Mouse (Mus musculus): ENCODE data around the gene Klc2. TPM values are rescaled to one million over a fixed set of nuclear protein-coding genes. Genes with fewer than 3 reads are reported as not detected.
A peak's percentile ranks its signal among the peaks of the same experiment; 100 is the strongest.
"Not testable (repeated sequence)": the region's sequence is repeated elsewhere in the genome, so short reads cannot be mapped to it uniquely, and the experiment has no call there.

Gene Klc2
- polyA plus RNA-seq (2016; fragmentation: Nextera tagmentation; extraction: Ambion mirVana) = 23.7 and 27.0 TPM in 2 replicates

- DNase-seq (ENCODE audit: low spot score) = no peak
- Histone ChIP-seq H3K4me3 (peak within 1 kb of the TSS; percentile 84), H3K27ac (peak within 1 kb of the TSS; percentile 89), H3K36me3 (peaks cover 11% of the 10 kb centered on the region), H3K9me3 (no peaks in the 10 kb centered on the region), H3K27me3 (ENCODE audit: insufficient read depth, poor library complexity, severe bottlenecking) (peaks cover 10% of the 10 kb centered on the region; the same call in 1 of the 2 replicates), H3K4me1 (peaks cover 22% of the 10 kb centered on the region)
- 1% methylated on average over 18 of the region's 18 CpGs for WGBS
Observed at GRCm38 (mm10) chr19:5118384-5118698, at the start of gene Klc2. Gene Klc2 (minus strand): TSS chr19:5118560.

GRCm38 (mm10) chr19:5167477-5167876, 49.1 kb upstream of the Klc2 start:
- H3K27ac ChIP-seq = no peak overlapping the region
- peaks cover 16% of the 10 kb centered on the region; the same call in 1 of the 2 replicates for H3K36me3 ChIP-seq
- no peak overlapping the region for H3K4me3 ChIP-seq
- no peak for DNase-seq (ENCODE audit: low spot score)
- H3K27me3 ChIP-seq (ENCODE audit: insufficient read depth, poor library complexity, severe bottlenecking) = no peaks in the 10 kb centered on the region
- 77% methylated on average over 4 of the region's 4 CpGs for WGBS
- H3K4me1 ChIP-seq = 0 out of 2 replicates have a peak, but pooled peaks cover 4% of the 10 kb centered on the region
- H3K9me3 ChIP-seq = no peaks in the 10 kb centered on the region

- no peak overlapping the region for H3K4me3 ChIP-seq
- WGBS = 57% methylated on average over 2 of the region's 2 CpGs
- H3K4me1 ChIP-seq = no peaks in the 10 kb centered on the region
- H3K9me3 ChIP-seq = no peaks in the 10 kb centered on the region
- no peaks in the 10 kb centered on the region for H3K27me3 ChIP-seq (ENCODE audit: insufficient read depth, poor library complexity, severe bottlenecking)
- H3K36me3 ChIP-seq = peaks cover 26% of the 10 kb centered on the region; the same call in 1 of the 2 replicates
- DNase-seq (ENCODE audit: low spot score) = no peak
- H3K27ac ChIP-seq = no peak overlapping the region
Observed at GRCm38 (mm10) chr19:5164380-5164779, 46.0 kb upstream of the Klc2 start.

GRCm38 (mm10) chr19:5161913-5162312, 43.6 kb upstream of the Klc2 start:
- Histone ChIP-seq H3K4me3 (no peak overlapping the region), H3K36me3 (peaks cover 26% of the 10 kb centered on the region; the same call in 1 of the 2 replicates), H3K9me3 (no peaks in the 10 kb centered on the region), H3K4me1 (no peaks in the 10 kb centered on the region), H3K27ac (no peak overlapping the region), H3K27me3 (ENCODE audit: insufficient read depth, poor library complexity, severe bottlenecking) (no peaks in the 10 kb centered on the region)
- WGBS = 88% methylated on average over 3 of the region's 3 CpGs
- no peak for DNase-seq (ENCODE audit: low spot score)

GRCm38 (mm10) chr19:5152261-5152660, 33.9 kb upstream of the Klc2 start:
- Histone ChIP-seq H3K27me3 (ENCODE audit: insufficient read depth, poor library complexity, severe bottlenecking) (no peaks in the 10 kb centered on the region), H3K27ac (no peak overlapping the region), H3K36me3 (peaks cover 43% of the 10 kb centered on the region), H3K9me3 (no peaks in the 10 kb centered on the region), H3K4me1 (no peaks in the 10 kb centered on the region), H3K4me3 (no peak overlapping the region)
- no peak for DNase-seq (ENCODE audit: low spot score)
- 89% methylated on average over 6 of the region's 6 CpGs for WGBS

GRCm38 (mm10) chr19:5151741-5152140, 33.4 kb upstream of the Klc2 start:
- WGBS = 86% methylated on average over 5 of the region's 5 CpGs
- Histone ChIP-seq H3K27ac (no peak overlapping the region), H3K4me1 (no peaks in the 10 kb centered on the region), H3K27me3 (ENCODE audit: insufficient read depth, poor library complexity, severe bottlenecking) (no peaks in the 10 kb centered on the region), H3K36me3 (peaks cover 43% of the 10 kb centered on the region), H3K9me3 (no peaks in the 10 kb centered on the region), H3K4me3 (no peak overlapping the region)
- DNase-seq (ENCODE audit: low spot score) = no peak

GRCm38 (mm10) chr19:5151331-5151730, 33.0 kb upstream of the Klc2 start:
- no peak for DNase-seq (ENCODE audit: low spot score)
- H3K4me3 ChIP-seq = no peak overlapping the region
- H3K27ac ChIP-seq = no peak overlapping the region
- H3K36me3 ChIP-seq = peaks cover 46% of the 10 kb centered on the region
- no peaks in the 10 kb centered on the region for H3K4me1 ChIP-seq
- H3K27me3 ChIP-seq (ENCODE audit: insufficient read depth, poor library complexity, severe bottlenecking) = no peaks in the 10 kb centered on the region
- WGBS = 45% methylated on average over 3 of the region's 3 CpGs
- no peaks in the 10 kb centered on the region for H3K9me3 ChIP-seq

GRCm38 (mm10) chr19:5150358-5150757, 32.0 kb upstream of the Klc2 start:
- Histone ChIP-seq H3K4me3 (no peak overlapping the region), H3K36me3 (peaks cover 37% of the 10 kb centered on the region), H3K9me3 (no peaks in the 10 kb centered on the region), H3K27ac (no peak overlapping the region), H3K4me1 (no peaks in the 10 kb centered on the region), H3K27me3 (ENCODE audit: insufficient read depth, poor library complexity, severe bottlenecking) (no peaks in the 10 kb centered on the region)
- WGBS = 87% methylated on average over 6 of the region's 6 CpGs
- DNase-seq (ENCODE audit: low spot score) = no peak

- H3K4me1 ChIP-seq; DNase-seq (ENCODE audit: low spot score); H3K27ac ChIP-seq; H3K27me3 ChIP-seq (ENCODE audit: insufficient read depth, poor library complexity, severe bottlenecking); H3K9me3 ChIP-seq; H3K4me3 ChIP-seq: not testable (repeated sequence)
- H3K36me3 ChIP-seq = peaks cover 48% of the 10 kb centered on the region
- WGBS = 89% methylated on average over 3 of the region's 6 CpGs
Observed at GRCm38 (mm10) chr19:5149041-5149440, 30.7 kb upstream of the Klc2 start.

- 3% methylated on average over 2 of the region's 2 CpGs for WGBS
- Histone ChIP-seq H3K9me3 (no peaks in the 10 kb centered on the region), H3K4me1 (no peaks in the 10 kb centered on the region), H3K36me3 (peaks cover 74% of the 10 kb centered on the region), H3K27ac (no peak overlapping the region), H3K27me3 (ENCODE audit: insufficient read depth, poor library complexity, severe bottlenecking) (no peaks in the 10 kb centered on the region), H3K4me3 (no peak overlapping the region)
- no peak for DNase-seq (ENCODE audit: low spot score)
Observed at GRCm38 (mm10) chr19:5139640-5140039, 21.3 kb upstream of the Klc2 start.

- Histone ChIP-seq H3K36me3 (peaks cover 25% of the 10 kb centered on the region), H3K27me3 (ENCODE audit: insufficient read depth, poor library complexity, severe bottlenecking) (no peaks in the 10 kb centered on the region), H3K9me3 (no peaks in the 10 kb centered on the region), H3K27ac (no peak overlapping the region), H3K4me3 (no peak overlapping the region), H3K4me1 (no peaks in the 10 kb centered on the region; the same call in 1 of the 2 replicates)
- WGBS = 69% methylated on average over 4 of the region's 4 CpGs
- no peak for DNase-seq (ENCODE audit: low spot score)
Observed at GRCm38 (mm10) chr19:5131237-5131636, 12.9 kb upstream of the Klc2 start.

GRCm38 (mm10) chr19:5129770-5130169, 11.4 kb upstream of the Klc2 start:
- Histone ChIP-seq H3K27ac (no peak overlapping the region), H3K9me3 (no peaks in the 10 kb centered on the region), H3K36me3 (peaks cover 16% of the 10 kb centered on the region), H3K4me3 (no peak overlapping the region), H3K4me1 (no peaks in the 10 kb centered on the region; the same call in 1 of the 2 replicates), H3K27me3 (ENCODE audit: insufficient read depth, poor library complexity, severe bottlenecking) (no peaks in the 10 kb centered on the region)
- 45% methylated on average over 1 of the region's 1 CpGs for WGBS
- DNase-seq (ENCODE audit: low spot score) = no peak

- H3K36me3 ChIP-seq = no peaks in the 10 kb centered on the region
- DNase-seq (ENCODE audit: low spot score) = no peak
- 60% methylated on average over 7 of the region's 7 CpGs for WGBS
- H3K27me3 ChIP-seq (ENCODE audit: insufficient read depth, poor library complexity, severe bottlenecking) = peaks cover 7% of the 10 kb centered on the region; the same call in 1 of the 2 replicates
- H3K27ac ChIP-seq = no peak overlapping the region
- H3K4me3 ChIP-seq = no peak overlapping the region
- peaks cover 7% of the 10 kb centered on the region for H3K4me1 ChIP-seq
- no peaks in the 10 kb centered on the region for H3K9me3 ChIP-seq
Observed at GRCm38 (mm10) chr19:5124055-5124614, 5.8 kb upstream of the Klc2 start.

- 75% methylated on average over 3 of the region's 3 CpGs for WGBS
- Histone ChIP-seq H3K4me1 (peaks cover 14% of the 10 kb centered on the region), H3K4me3 (no peak overlapping the region), H3K9me3 (no peaks in the 10 kb centered on the region), H3K36me3 (no peaks in the 10 kb centered on the region), H3K27ac (no peak overlapping the region), H3K27me3 (ENCODE audit: insufficient read depth, poor library complexity, severe bottlenecking) (peaks cover 10% of the 10 kb centered on the region; the same call in 1 of the 2 replicates)
- no peak for DNase-seq (ENCODE audit: low spot score)
Observed at GRCm38 (mm10) chr19:5123241-5123640, 4.9 kb upstream of the Klc2 start.

Measured in heart, embryonic 10.5 days (tissue).